In genomic region chr5:101239298-101240118, GRCm38 (mm10) we compare ENCODE assay signal across 11 mouse cellular contexts.
DNase-seq lines count a peak whose midpoint lies in the region; ATAC-seq lines count a peak whose summit lies in the region.
"Had no signal": no experiment of that assay in that cellular context is flagged by ENCODE, and none has a peak within 500 bp of the region (broad histone marks: within the 10 kb centered on the region; RNA-seq: fewer than 3 reads in every experiment).

No protein-coding gene starts in this region.

- H3K4me2 ChIP-seq in limb, embryonic 13.5 days (replicated peaks) = 0 out of 2 replicates have a peak overlapping the region, but pooled peaks have one; percentile 7

- no peak overlapping the region for H3K4me3 ChIP-seq in limb, embryonic 13.5 days
- H3K4me3 ChIP-seq in limb, embryonic 10.5 days = no peak overlapping the region
- peak overlapping the region; percentile 53 for H3K4me3 ChIP-seq in macrophage (ENCODE audit: inconsistent target)
- H3K4me3 ChIP-seq: erythroblast, embryonic 14.5 days had no signal

- ATAC-seq in limb, embryonic 13.5 days (ENCODE audit: low FRiP score, low read depth) = no peak
- ATAC-seq in erythroid progenitor cell, adult 5-6 weeks (replicated peaks; ENCODE audit: low FRiP score, poor library complexity, severe bottlenecking) = no peak
- no peak for ATAC-seq in cerebellum, adult (ENCODE audit: insufficient number of reproducible peaks, low FRiP score, low TSS enrichment)
- ATAC-seq: Patski had no signal

- no peaks in the 10 kb centered on the region for H3K36me3 ChIP-seq in limb, embryonic 13.5 days
- H3K36me3 ChIP-seq in limb, embryonic 10.5 days = no peaks in the 10 kb centered on the region
- no peaks in the 10 kb centered on the region for H3K36me3 ChIP-seq in macrophage (ENCODE audit: inconsistent target)

- no peak overlapping the region for H3K9ac ChIP-seq in limb, embryonic 13.5 days

- H3K27me3 ChIP-seq in limb, embryonic 13.5 days = no peaks in the 10 kb centered on the region
- no peaks in the 10 kb centered on the region for H3K27me3 ChIP-seq in limb, embryonic 10.5 days (ENCODE audit: low read depth, poor library complexity, severe bottlenecking)

- peaks cover 6% of the 10 kb centered on the region; the same call in 1 of the 2 replicates for H3K4me1 ChIP-seq in limb, embryonic 13.5 days
- peaks cover 5% of the 10 kb centered on the region; the same call in 1 of the 2 replicates for H3K4me1 ChIP-seq in limb, embryonic 10.5 days

- no peaks in the 10 kb centered on the region for H3K9me3 ChIP-seq in limb, embryonic 13.5 days
- no peaks in the 10 kb centered on the region for H3K9me3 ChIP-seq in limb, embryonic 10.5 days (replicated peaks)

- no peak overlapping the region for H3K27ac ChIP-seq in limb, embryonic 13.5 days
- no peak overlapping the region for H3K27ac ChIP-seq in limb, embryonic 10.5 days
- H3K27ac ChIP-seq in macrophage = no peak overlapping the region
- H3K27ac ChIP-seq: kidney, postnatal 0 days had no signal

- H3K79me2 ChIP-seq in macrophage (ENCODE audit: inconsistent target) = no peaks in the 10 kb centered on the region

- DNase-seq in limb, embryonic 10.5 days (ENCODE audit: low spot score) = no peak
- DNase-seq in induced T-regulatory cell, adult 2 months (ENCODE audit: low read depth) = peak; percentile 84
- peak; percentile 32 for DNase-seq in thymus, postnatal 25 days
- DNase-seq in right cerebral cortex, postnatal 25 days = no peak

- WGBS in limb, embryonic 13.5 days = 72% methylated on average over 16 of the region's 16 CpGs
- 80% methylated on average over 16 of the region's 16 CpGs for WGBS in limb, embryonic 10.5 days
- WGBS in macrophage (ENCODE audit: missing documents) = 13% methylated on average over 16 of the region's 16 CpGs

Comparison
In these comparisons a context has a peak if more than half of its experiments do, and no peak if none do; other contexts are left out.
1. DNase-seq: peak in induced T-regulatory cell, adult 2 months (single experiment) and thymus, postnatal 25 days (single experiment); none in limb, embryonic 10.5 days (single experiment) and right cerebral cortex, postnatal 25 days (single experiment).